Mouse (Mus musculus) small intestine, adult 2 months (tissue): ENCODE results near the gene Tbck.

Experiments used
- CTCF ChIP-seq: fragments of 200-500 bp; IDR thresholded peaks from 2 replicates; pipeline ENCODE4 v1.5.1; 2012; ENCODE audit warnings: low read depth, mild to moderate bottlenecking, control low read depth, inconsistent platforms, low read length, moderate library complexity, mixed read lengths; ENCODE audit not compliant: insufficient replicate concordance, insufficient read length; ENCODE audit errors: extremely low read depth
- POLR2A ChIP-seq: fragments of 200-500 bp; IDR thresholded peaks from 2 replicates; pipeline ENCODE4 v1.6.1; 2012; ENCODE audit warnings: low read depth, mild to moderate bottlenecking, control low read depth, inconsistent platforms, low read length, moderate library complexity

DNA sequence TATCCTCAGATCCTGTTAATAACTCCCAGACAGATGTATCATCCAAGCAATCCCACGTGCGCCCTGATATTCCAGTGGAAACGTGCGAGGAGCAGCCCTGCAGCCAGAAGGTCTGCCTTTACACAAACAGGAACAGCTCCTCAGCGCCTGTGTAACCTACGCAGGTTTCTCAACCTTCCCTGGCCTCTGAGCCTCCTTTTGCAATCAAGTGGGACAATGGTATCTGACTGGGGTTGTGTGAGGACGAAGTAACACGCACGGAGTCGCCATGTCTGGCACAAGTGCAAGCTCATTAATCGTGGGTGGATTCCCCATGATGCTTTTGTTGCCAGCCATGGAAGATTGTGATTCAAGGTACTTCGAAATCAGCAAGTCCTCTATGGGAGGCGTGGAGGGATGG is 179.9 kb downstream of the Tbck start:
- no peak for TF ChIP-seq CTCF
- no peak for TF ChIP-seq POLR2A
